Mouse (Mus musculus) kidney, embryonic 15.5 days (tissue): ENCODE results near the gene Plcb4. TPM values are rescaled to one million over a fixed set of nuclear protein-coding genes. Genes with fewer than 3 reads are reported as not detected.
"Not testable (repeated sequence)": the region's sequence is repeated elsewhere in the genome, so short reads cannot be mapped to it uniquely, and the experiment has no call there.

ENCODE experiments used
- ATAC-seq: fragments of 200-750 bp; cut with Nextera tagmentation; replicated peaks from 2 replicates; pipeline ENCODE4 v1.8.0; 2017; ENCODE audit warnings: moderate TSS enrichment; ENCODE audit not compliant: low FRiP score
- H3K27ac ChIP-seq: fragments of 300-500 bp; sonication (generic); 2 replicates; pipeline ENCODE4 v1.5.1; 2015; ENCODE audit warnings: mild to moderate bottlenecking, inconsistent platforms
- H3K27me3 ChIP-seq: fragments of 300-500 bp; sonication (generic); 2 replicates; pipeline ENCODE4 v1.6.1; 2015; ENCODE audit warnings: inconsistent platforms
- H3K36me3 ChIP-seq: fragments of 300-500 bp; sonication (generic); 2 replicates; pipeline ENCODE4 v1.6.1; 2015; ENCODE audit warnings: inconsistent platforms
- H3K4me1 ChIP-seq: fragments of 300-500 bp; sonication (generic); 2 replicates; pipeline ENCODE4 v1.6.1; 2015; ENCODE audit warnings: inconsistent platforms
- H3K4me2 ChIP-seq: fragments of 300-500 bp; sonication (generic); 2 replicates; pipeline ENCODE4 v1.6.1; 2015; ENCODE audit warnings: moderate library complexity, mild to moderate bottlenecking, inconsistent platforms
- H3K4me3 ChIP-seq: fragments of 300-500 bp; sonication (generic); replicated peaks from 2 replicates; pipeline ENCODE4 v1.5.1; 2015; ENCODE audit warnings: mild to moderate bottlenecking, inconsistent platforms
- H3K9ac ChIP-seq: fragments of 300-500 bp; sonication (generic); 2 replicates; pipeline ENCODE4 v1.6.1; 2015; ENCODE audit warnings: mild to moderate bottlenecking, inconsistent platforms
- H3K9me3 ChIP-seq: fragments of 300-500 bp; sonication (generic); replicated peaks from 2 replicates; pipeline ENCODE4 v1.6.1; 2016; ENCODE audit warnings: inconsistent platforms
- WGBS: fragments of 180-500 bp; shearing (Covaris S2); methylation state at CpG from one replicate; pipeline ENCODE4 v1.1.7; 2015; ENCODE audit warnings: mixed read lengths; 5-methylcytosine and 5-hydroxymethylcytosine counted together
- polyA plus RNA-seq: library from polyadenylated mRNA; unstranded; fragments of >200 nt; fragmentation: Nextera tagmentation; extraction: Ambion mirVana; gene quantifications from 2 replicates; pipeline ENCODE4 v1.2.1, GENCODE M21; 2015

Gene Plcb4
- polyA plus RNA-seq, 1 experiment from 2014 or later = 20.9 TPM

- not testable (repeated sequence) for H3K36me3 ChIP-seq, H3K4me3 ChIP-seq, H3K4me2 ChIP-seq, ATAC-seq, H3K27ac ChIP-seq, H3K9ac ChIP-seq, H3K27me3 ChIP-seq, H3K4me1 ChIP-seq, H3K9me3 ChIP-seq
- WGBS = 68% methylated on average over 10 of the region's 10 CpGs
Observed at GRCm38 (mm10) chr2:135990686-135991085, 331.9 kb downstream of the Plcb4 start.

DNA sequence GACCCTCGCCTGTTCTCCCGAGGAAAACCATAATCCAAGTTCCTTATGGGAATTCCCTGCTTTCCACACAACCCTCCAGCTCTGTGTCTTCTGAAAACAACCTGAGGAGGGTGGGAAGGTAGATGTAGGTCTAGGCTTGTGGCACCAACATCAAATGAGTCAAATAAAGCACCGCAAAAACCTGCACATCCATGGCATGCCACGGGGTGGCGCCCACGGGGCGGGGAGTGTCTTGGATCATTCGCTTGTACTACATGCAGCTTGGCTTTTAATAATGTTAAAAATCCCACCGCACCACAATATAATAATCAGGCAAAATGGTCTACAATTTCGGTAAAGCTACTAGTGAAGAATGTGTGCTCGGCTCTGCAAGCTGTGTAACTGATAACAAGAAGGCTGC, 334.5 kb downstream of the Plcb4 start:
- no peaks in the 10 kb centered on the region for H3K9me3 ChIP-seq
- no peak overlapping the region for H3K4me2 ChIP-seq
- H3K27me3 ChIP-seq = no peaks in the 10 kb centered on the region
- H3K9ac ChIP-seq = no peak overlapping the region
- no peaks in the 10 kb centered on the region for H3K36me3 ChIP-seq
- no peaks in the 10 kb centered on the region for H3K4me1 ChIP-seq
- no peak for ATAC-seq
- WGBS = 82% methylated on average over 11 of the region's 11 CpGs
- no peak overlapping the region for H3K4me3 ChIP-seq
- H3K27ac ChIP-seq = no peak overlapping the region

- no peak for ATAC-seq
- Histone ChIP-seq H3K9me3 (no peaks in the 10 kb centered on the region), H3K9ac (no peak overlapping the region), H3K27me3 (no peaks in the 10 kb centered on the region), H3K4me1 (no peaks in the 10 kb centered on the region), H3K4me2 (no peak overlapping the region), H3K27ac (no peak overlapping the region), H3K36me3 (no peaks in the 10 kb centered on the region), H3K4me3 (no peak overlapping the region)
- 89% methylated on average over 4 of the region's 4 CpGs for WGBS
Observed at GRCm38 (mm10) chr2:135995196-135995595, 336.4 kb downstream of the Plcb4 start.

DNA sequence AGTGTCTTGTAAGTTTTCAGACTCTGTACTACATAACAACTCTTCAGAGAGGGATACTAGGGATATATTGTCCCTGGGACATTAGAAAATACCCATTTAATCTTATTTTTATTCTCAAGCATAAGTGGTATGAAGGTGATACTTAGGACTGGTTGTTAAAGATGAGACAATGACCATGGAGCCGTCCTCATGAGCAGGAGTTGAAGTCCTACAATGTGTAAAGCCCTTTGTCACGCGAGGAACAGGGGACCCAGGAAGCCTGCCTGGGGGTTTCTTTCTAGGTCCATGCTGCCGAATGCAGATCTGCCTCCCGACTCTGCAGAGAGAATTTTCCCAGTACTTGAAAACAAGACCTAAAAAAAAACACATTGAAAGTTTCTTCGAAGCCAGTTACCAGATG, 338.1 kb downstream of the Plcb4 start:
- H3K9ac ChIP-seq = no peak overlapping the region
- no peaks in the 10 kb centered on the region for H3K36me3 ChIP-seq
- ATAC-seq = no peak
- no peaks in the 10 kb centered on the region for H3K27me3 ChIP-seq
- no peaks in the 10 kb centered on the region for H3K9me3 ChIP-seq
- H3K4me2 ChIP-seq = no peak overlapping the region
- 89% methylated on average over 6 of the region's 6 CpGs for WGBS
- no peak overlapping the region for H3K4me3 ChIP-seq
- H3K4me1 ChIP-seq = no peaks in the 10 kb centered on the region
- H3K27ac ChIP-seq = no peak overlapping the region

GRCm38 (mm10) chr2:135997361-135998150, 338.7 kb downstream of the Plcb4 start:
- Histone ChIP-seq H3K36me3 (no peaks in the 10 kb centered on the region), H3K4me3 (no peak overlapping the region), H3K4me1 (no peaks in the 10 kb centered on the region), H3K4me2 (no peak overlapping the region), H3K9me3 (no peaks in the 10 kb centered on the region), H3K9ac (no peak overlapping the region), H3K27ac (no peak overlapping the region), H3K27me3 (no peaks in the 10 kb centered on the region)
- WGBS = 81% methylated on average over 18 of the region's 18 CpGs
- ATAC-seq = no peak

GRCm38 (mm10) chr2:135998886-135999285, 340.1 kb downstream of the Plcb4 start:
- no peak overlapping the region for H3K27ac ChIP-seq
- H3K9ac ChIP-seq = no peak overlapping the region
- H3K9me3 ChIP-seq = no peaks in the 10 kb centered on the region
- H3K4me2 ChIP-seq = no peak overlapping the region
- H3K4me1 ChIP-seq = no peaks in the 10 kb centered on the region
- no peaks in the 10 kb centered on the region for H3K27me3 ChIP-seq
- no peak overlapping the region for H3K4me3 ChIP-seq
- H3K36me3 ChIP-seq = 0 out of 2 replicates have a peak, but pooled peaks cover 6% of the 10 kb centered on the region
- 88% methylated on average over 7 of the region's 7 CpGs for WGBS
- ATAC-seq = no peak

DNA sequence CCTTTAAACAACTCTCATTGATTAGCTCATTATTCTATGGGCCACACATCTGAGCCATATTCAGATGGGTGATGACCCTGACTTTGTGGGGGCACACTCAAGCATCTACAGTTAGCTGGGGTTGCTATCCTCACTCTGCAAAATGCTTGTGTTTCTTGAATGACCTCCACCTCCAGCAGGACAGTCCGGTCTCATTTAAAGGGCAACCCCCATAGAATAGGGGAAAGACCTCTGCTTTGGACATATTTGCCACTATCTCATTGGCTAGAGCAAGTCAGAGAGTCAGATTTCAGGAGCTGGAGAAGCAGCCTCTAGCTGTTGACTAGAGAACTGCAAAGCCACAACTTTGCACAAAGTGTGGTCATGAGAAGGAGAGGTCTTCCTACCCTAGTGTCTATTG, 340.6 kb downstream of the Plcb4 start:
- H3K4me1 ChIP-seq = no peaks in the 10 kb centered on the region
- H3K9ac ChIP-seq = no peak overlapping the region
- no peak overlapping the region for H3K4me2 ChIP-seq
- H3K36me3 ChIP-seq = 0 out of 2 replicates have a peak, but pooled peaks cover 6% of the 10 kb centered on the region
- no peaks in the 10 kb centered on the region for H3K27me3 ChIP-seq
- H3K27ac ChIP-seq = no peak overlapping the region
- 51% methylated on average over 1 of the region's 1 CpGs for WGBS
- no peaks in the 10 kb centered on the region for H3K9me3 ChIP-seq
- no peak for ATAC-seq
- H3K4me3 ChIP-seq = no peak overlapping the region

- Histone ChIP-seq H3K27me3 (no peaks in the 10 kb centered on the region), H3K4me2 (no peak overlapping the region), H3K27ac (no peak overlapping the region), H3K9ac (no peak overlapping the region), H3K9me3 (no peaks in the 10 kb centered on the region), H3K4me1 (no peaks in the 10 kb centered on the region), H3K36me3 (0 out of 2 replicates have a peak, but pooled peaks cover 6% of the 10 kb centered on the region), H3K4me3 (no peak overlapping the region)
- WGBS = 79% methylated on average over 5 of the region's 5 CpGs
- ATAC-seq = no peak
Observed at GRCm38 (mm10) chr2:136000933-136001332, 342.1 kb downstream of the Plcb4 start.

GRCm38 (mm10) chr2:136002118-136002517, 343.3 kb downstream of the Plcb4 start:
- Histone ChIP-seq H3K27me3 (no peaks in the 10 kb centered on the region), H3K36me3 (0 out of 2 replicates have a peak, but pooled peaks cover 6% of the 10 kb centered on the region), H3K9me3 (no peaks in the 10 kb centered on the region), H3K27ac (no peak overlapping the region), H3K4me2 (no peak overlapping the region), H3K4me1 (no peaks in the 10 kb centered on the region), H3K9ac (no peak overlapping the region), H3K4me3 (no peak overlapping the region)
- ATAC-seq = no peak; the same call in 1 of the 2 replicates
- 51% methylated on average over 7 of the region's 7 CpGs for WGBS

GRCm38 (mm10) chr2:136003836-136004235, 345.0 kb downstream of the Plcb4 start:
- no peaks in the 10 kb centered on the region for H3K4me1 ChIP-seq
- H3K36me3 ChIP-seq = 0 out of 2 replicates have a peak, but pooled peaks cover 6% of the 10 kb centered on the region
- 89% methylated on average over 1 of the region's 1 CpGs for WGBS
- no peak overlapping the region for H3K4me3 ChIP-seq
- H3K27me3 ChIP-seq = no peaks in the 10 kb centered on the region
- H3K9me3 ChIP-seq = no peaks in the 10 kb centered on the region
- no peak overlapping the region for H3K27ac ChIP-seq
- no peak for ATAC-seq
- H3K4me2 ChIP-seq = no peak overlapping the region
- H3K9ac ChIP-seq = no peak overlapping the region

- no peak overlapping the region for H3K4me2 ChIP-seq
- no peak overlapping the region for H3K9ac ChIP-seq
- no peak overlapping the region for H3K27ac ChIP-seq
- WGBS = 90% methylated on average over 5 of the region's 5 CpGs
- H3K27me3 ChIP-seq = no peaks in the 10 kb centered on the region
- no peaks in the 10 kb centered on the region for H3K4me1 ChIP-seq
- no peak overlapping the region for H3K4me3 ChIP-seq
- H3K36me3 ChIP-seq = 0 out of 2 replicates have a peak, but pooled peaks cover 6% of the 10 kb centered on the region
- H3K9me3 ChIP-seq = no peaks in the 10 kb centered on the region
- ATAC-seq = no peak
Observed at GRCm38 (mm10) chr2:136006280-136006679, 347.5 kb downstream of the Plcb4 start.

GRCm38 (mm10) chr2:136012759-136013158, 353.9 kb downstream of the Plcb4 start:
- Histone ChIP-seq H3K4me3 (no peak overlapping the region), H3K4me2 (no peak overlapping the region), H3K9me3 (no peaks in the 10 kb centered on the region), H3K4me1 (no peaks in the 10 kb centered on the region), H3K36me3 (no peaks in the 10 kb centered on the region), H3K27ac (no peak overlapping the region), H3K9ac (no peak overlapping the region), H3K27me3 (no peaks in the 10 kb centered on the region)
- 86% methylated on average over 9 of the region's 9 CpGs for WGBS
- no peak for ATAC-seq

DNA sequence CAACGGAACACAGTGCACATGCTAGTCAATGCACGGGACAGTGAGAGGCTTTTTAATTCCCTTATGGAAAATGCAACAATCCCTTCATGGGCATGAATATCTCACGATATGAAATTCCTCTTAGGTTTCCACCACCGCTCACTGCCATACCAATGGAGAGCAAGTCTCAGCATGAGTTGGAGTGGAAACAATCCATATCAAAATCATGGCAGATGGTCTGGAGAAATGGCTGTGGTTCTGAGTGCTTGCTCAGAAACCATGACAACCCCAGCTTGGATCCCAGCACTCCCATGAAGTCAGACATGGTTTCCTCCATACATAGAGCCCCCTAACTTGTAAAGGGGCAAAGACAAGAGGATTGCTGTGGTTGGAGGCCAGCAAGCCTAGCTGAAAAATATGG, 389.7 kb downstream of the Plcb4 start:
- no peaks in the 10 kb centered on the region for H3K9me3 ChIP-seq
- no peak overlapping the region for H3K9ac ChIP-seq
- no peak overlapping the region for H3K27ac ChIP-seq
- no peaks in the 10 kb centered on the region for H3K36me3 ChIP-seq
- no peak for ATAC-seq
- H3K4me3 ChIP-seq = no peak overlapping the region
- 91% methylated on average over 4 of the region's 4 CpGs for WGBS
- no peak overlapping the region for H3K4me2 ChIP-seq
- no peaks in the 10 kb centered on the region for H3K27me3 ChIP-seq
- H3K4me1 ChIP-seq = peaks cover 14% of the 10 kb centered on the region; the same call in 1 of the 2 replicates
